17 mouse cellular contexts compared by ENCODE assay signal in genomic region chr4:154209825-154210224, GRCm38 (mm10). TPM values are rescaled to one million over a fixed set of nuclear protein-coding genes. Genes with fewer than 3 reads are reported as not detected.
DNase-seq lines count a peak whose midpoint lies in the region; ATAC-seq and TF ChIP-seq lines count a peak whose summit lies in the region.
"Had no signal": no experiment of that assay in that cellular context is flagged by ENCODE, and none has a peak within 500 bp of the region (broad histone marks: within the 10 kb centered on the region; RNA-seq: fewer than 3 reads in every experiment).

No protein-coding gene starts in this region.

- H3K9me3 ChIP-seq in hindbrain, embryonic 12.5 days (replicated peaks): no peaks in the 10 kb centered on the region
- no peaks in the 10 kb centered on the region for H3K9me3 ChIP-seq in hindbrain, postnatal 0 days (ENCODE audit: low read length)
- H3K9me3 ChIP-seq in limb, embryonic 15.5 days: no peaks in the 10 kb centered on the region
- H3K9me3 ChIP-seq: forebrain, embryonic 15.5 days; hindbrain, embryonic 15.5 days; neural tube, embryonic 15.5 days had no signal

- DNase-seq in hindbrain, postnatal 0 days (ENCODE audit: low spot score): no peak
- peak; percentile 51 for DNase-seq in ES-CJ7 (ENCODE audit: low read depth, low spot score)
- peak; percentile 32 for DNase-seq in R1 (ENCODE audit: low read depth, low spot score)
- no peak for DNase-seq in retina, postnatal 1 day
- DNase-seq: adrenal gland, adult 2 months; cerebellum, adult 11 months; cerebellum, postnatal 14 days; kidney, adult 11 months; layer of hippocampus, adult 9-11 months had no signal

- H3K27ac ChIP-seq in hindbrain, embryonic 12.5 days: 0 out of 2 replicates have a peak overlapping the region, but pooled peaks have one; percentile 1
- H3K27ac ChIP-seq in hindbrain, postnatal 0 days: no peak overlapping the region
- H3K27ac ChIP-seq in limb, embryonic 15.5 days: peak overlapping the region; percentile 68
- H3K27ac ChIP-seq: forebrain, embryonic 15.5 days; hindbrain, embryonic 15.5 days; left cerebral cortex, adult 2 months; neural tube, embryonic 15.5 days had no signal

- no peak overlapping the region for H3K4me3 ChIP-seq in hindbrain, embryonic 12.5 days
- no peak overlapping the region for H3K4me3 ChIP-seq in hindbrain, postnatal 0 days (ENCODE audit: low read length)
- no peak overlapping the region for H3K4me3 ChIP-seq in limb, embryonic 15.5 days
- H3K4me3 ChIP-seq: forebrain, embryonic 15.5 days; hindbrain, embryonic 15.5 days; left cerebral cortex, adult 2 months; neural tube, embryonic 15.5 days had no signal

- peaks cover 22% of the 10 kb centered on the region for H3K4me1 ChIP-seq in hindbrain, embryonic 12.5 days
- 0 out of 2 replicates have a peak, but pooled peaks cover 1% of the 10 kb centered on the region for H3K4me1 ChIP-seq in hindbrain, postnatal 0 days (ENCODE audit: insufficient read depth, low read length)
- H3K4me1 ChIP-seq in limb, embryonic 15.5 days: peaks cover 57% of the 10 kb centered on the region
- H3K4me1 ChIP-seq: hindbrain, embryonic 15.5 days had no signal

- WGBS in hindbrain, embryonic 12.5 days: 19% methylated on average over 3 of the region's 3 CpGs
- 26% methylated on average over 3 of the region's 3 CpGs for WGBS in hindbrain, postnatal 0 days
- WGBS in limb, embryonic 15.5 days: 22% methylated on average over 3 of the region's 3 CpGs

- no peaks in the 10 kb centered on the region for H3K36me3 ChIP-seq in hindbrain, embryonic 12.5 days
- no peaks in the 10 kb centered on the region for H3K36me3 ChIP-seq in hindbrain, postnatal 0 days (ENCODE audit: insufficient read depth, low read length)
- no peaks in the 10 kb centered on the region for H3K36me3 ChIP-seq in limb, embryonic 15.5 days
- H3K36me3 ChIP-seq: forebrain, embryonic 15.5 days; hindbrain, embryonic 15.5 days; neural tube, embryonic 15.5 days had no signal

- no peak for TF ChIP-seq CTCF in hindbrain, postnatal 0 days (IDR thresholded peaks at IDR 0.05; ENCODE audit: low read depth)

- H3K4me2 ChIP-seq in hindbrain, embryonic 12.5 days (replicated peaks): no peak overlapping the region
- H3K4me2 ChIP-seq in hindbrain, postnatal 0 days (ENCODE audit: low read depth, low read length): no peak overlapping the region
- no peak overlapping the region for H3K4me2 ChIP-seq in limb, embryonic 15.5 days
- H3K4me2 ChIP-seq: forebrain, embryonic 15.5 days; hindbrain, embryonic 15.5 days; midbrain, embryonic 11.5 days; neural tube, embryonic 15.5 days had no signal

- H3K27me3 ChIP-seq in hindbrain, embryonic 12.5 days: no peaks in the 10 kb centered on the region
- H3K27me3 ChIP-seq in hindbrain, postnatal 0 days (ENCODE audit: insufficient read depth, low read length): no peaks in the 10 kb centered on the region
- H3K27me3 ChIP-seq in limb, embryonic 15.5 days: no peaks in the 10 kb centered on the region
- H3K27me3 ChIP-seq: forebrain, embryonic 15.5 days; hindbrain, embryonic 15.5 days; neural tube, embryonic 15.5 days had no signal

- H3K9ac ChIP-seq in hindbrain, embryonic 12.5 days: no peak overlapping the region
- no peak overlapping the region for H3K9ac ChIP-seq in hindbrain, postnatal 0 days (replicated peaks; ENCODE audit: low read length)
- 0 out of 2 replicates have a peak overlapping the region, but pooled peaks have one; percentile 18 for H3K9ac ChIP-seq in limb, embryonic 15.5 days
- H3K9ac ChIP-seq: forebrain, embryonic 15.5 days; hindbrain, embryonic 15.5 days; neural tube, embryonic 15.5 days had no signal

- no peak for ATAC-seq in hindbrain, embryonic 12.5 days (ENCODE audit: low FRiP score)
- no peak for ATAC-seq in hindbrain, postnatal 0 days
- no peak for ATAC-seq in limb, embryonic 15.5 days (ENCODE audit: insufficient number of reproducible peaks, low FRiP score, low TSS enrichment, low read depth)
- no peak for ATAC-seq in frontal cortex, adult (ENCODE audit: low TSS enrichment)
- ATAC-seq: forebrain, embryonic 15.5 days had no signal

RNA-seq across cellular contexts. Expression of gene Megf6, which starts 39.3 kb away (rescaled TPM):
- polyA plus RNA-seq in hindbrain, embryonic 12.5 days (2016; fragmentation: Nextera tagmentation; extraction: Ambion mirVana): 38.6 and 43.7 TPM in 2 replicates
- 40.5 and 54.8 TPM in 2 replicates for total RNA-seq in hindbrain, postnatal 0 days (2014; rRNA removed)
- 7.0 and 7.2 TPM in 2 replicates for polyA plus RNA-seq in hindbrain, postnatal 0 days (2015; fragmentation: Nextera tagmentation; extraction: Ambion mirVana)
- 104 and 110 TPM in 2 replicates for polyA plus RNA-seq in limb, embryonic 15.5 days (2015; fragmentation: Nextera tagmentation; extraction: Ambion mirVana)

RNA-seq across cellular contexts. Expression of gene Tprgl, which starts 49.4 kb away (rescaled TPM):
- polyA plus RNA-seq in hindbrain, embryonic 12.5 days (2016; fragmentation: Nextera tagmentation; extraction: Ambion mirVana): 154 and 159 TPM in 2 replicates
- 212 and 220 TPM in 2 replicates for total RNA-seq in hindbrain, postnatal 0 days (2014; rRNA removed)
- polyA plus RNA-seq in hindbrain, postnatal 0 days (2015; fragmentation: Nextera tagmentation; extraction: Ambion mirVana): 228 and 239 TPM in 2 replicates
- 149 and 157 TPM in 2 replicates for polyA plus RNA-seq in limb, embryonic 15.5 days (2015; fragmentation: Nextera tagmentation; extraction: Ambion mirVana)

Comparison
In these comparisons a context has a peak if more than half of its experiments do, and no peak if none do; other contexts are left out.
1. DNase-seq: peak in ES-CJ7 (single experiment) and R1 (single experiment); none in hindbrain, postnatal 0 days (single experiment) and retina, postnatal 1 day (single experiment).